Mouse (Mus musculus): ENCODE data around the gene Dll1.

The Dll1 gene

GRCm38 (mm10) chr17:15378413-15379109, 1.9 kb upstream of the Dll1 start:
- DNase-seq: no peak

DNA sequence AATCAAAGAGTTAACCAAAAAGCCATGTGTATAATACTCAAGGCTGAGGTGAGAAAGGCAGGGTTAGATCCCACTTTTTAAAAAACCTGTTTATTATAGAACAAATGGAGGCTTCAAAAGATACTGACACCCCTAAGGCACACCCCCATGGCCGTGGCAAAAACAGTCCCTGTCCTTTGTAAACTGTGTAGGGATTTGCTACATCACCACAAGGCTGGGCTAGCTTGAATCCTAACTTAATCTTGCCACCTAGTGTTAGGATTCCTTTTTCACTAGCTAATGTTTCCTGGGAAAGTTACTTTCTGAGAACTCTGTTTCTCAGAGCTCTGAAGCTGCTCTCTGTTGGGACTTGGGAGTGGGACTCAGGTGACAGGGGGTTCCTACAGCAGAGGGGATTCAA, 1.2 kb upstream of the Dll1 start:
- peak; percentile 63 for DNase-seq

DNA sequence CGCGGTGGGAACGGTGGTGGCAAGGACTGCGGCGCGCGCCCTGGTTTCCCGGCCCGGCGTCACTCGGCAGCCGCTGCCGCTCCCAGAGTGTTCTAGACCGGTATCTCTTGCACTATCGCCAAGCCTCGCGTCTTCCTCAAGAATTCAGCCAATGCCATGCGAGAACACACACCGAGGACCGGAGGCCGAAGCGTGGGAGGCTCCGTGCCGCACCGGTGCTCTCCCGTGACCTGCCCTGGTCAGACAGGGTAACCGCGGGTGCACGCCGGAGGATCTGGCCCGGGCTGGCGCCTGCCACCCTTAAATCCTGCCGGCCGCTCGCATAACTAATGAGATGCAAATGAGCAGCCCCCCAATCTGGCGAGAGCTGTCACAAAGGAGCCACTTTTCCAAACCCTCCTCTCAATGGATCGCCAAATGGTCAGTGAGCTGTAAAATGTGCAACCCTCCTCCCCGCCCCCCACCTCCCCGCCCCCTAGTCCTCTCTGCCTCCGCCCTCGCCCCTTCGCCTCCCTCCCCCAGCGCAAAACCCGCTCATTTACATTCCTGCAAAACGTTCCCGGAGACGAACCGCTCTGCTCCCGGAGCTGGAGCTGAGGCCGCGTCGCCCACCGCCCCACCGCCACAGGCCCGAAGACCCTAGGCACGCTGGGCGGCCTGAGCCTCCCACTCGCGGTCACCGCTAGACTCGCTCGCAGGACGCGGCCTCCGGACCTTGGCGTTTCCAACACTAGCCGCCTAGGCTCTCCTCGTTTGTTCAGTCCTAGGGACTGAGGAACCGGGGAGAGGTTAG, 775 bp downstream of the Dll1 start:
- peak; percentile 86 for DNase-seq

DNA sequence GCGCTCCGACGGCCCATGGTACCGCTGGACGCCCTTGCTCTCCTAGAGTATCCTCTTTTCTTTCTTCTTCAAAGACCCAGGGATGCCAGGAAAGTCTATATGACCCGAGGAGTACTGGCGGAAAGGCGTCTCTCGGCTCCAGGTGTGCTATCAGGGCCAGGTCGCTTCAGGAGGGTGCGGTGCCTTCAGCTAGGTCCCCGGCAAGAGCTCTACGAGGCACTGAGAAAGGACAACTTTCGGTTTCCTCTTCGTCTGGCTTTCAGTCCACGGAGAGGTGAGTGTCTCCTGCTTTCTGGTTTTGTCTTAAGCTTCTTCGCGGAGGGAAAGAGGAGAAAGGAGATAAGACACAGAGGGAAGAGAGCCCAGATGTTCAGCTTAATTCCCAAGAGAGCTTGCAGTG, 1.4 kb downstream of the Dll1 start:
- no peak for DNase-seq

DNA sequence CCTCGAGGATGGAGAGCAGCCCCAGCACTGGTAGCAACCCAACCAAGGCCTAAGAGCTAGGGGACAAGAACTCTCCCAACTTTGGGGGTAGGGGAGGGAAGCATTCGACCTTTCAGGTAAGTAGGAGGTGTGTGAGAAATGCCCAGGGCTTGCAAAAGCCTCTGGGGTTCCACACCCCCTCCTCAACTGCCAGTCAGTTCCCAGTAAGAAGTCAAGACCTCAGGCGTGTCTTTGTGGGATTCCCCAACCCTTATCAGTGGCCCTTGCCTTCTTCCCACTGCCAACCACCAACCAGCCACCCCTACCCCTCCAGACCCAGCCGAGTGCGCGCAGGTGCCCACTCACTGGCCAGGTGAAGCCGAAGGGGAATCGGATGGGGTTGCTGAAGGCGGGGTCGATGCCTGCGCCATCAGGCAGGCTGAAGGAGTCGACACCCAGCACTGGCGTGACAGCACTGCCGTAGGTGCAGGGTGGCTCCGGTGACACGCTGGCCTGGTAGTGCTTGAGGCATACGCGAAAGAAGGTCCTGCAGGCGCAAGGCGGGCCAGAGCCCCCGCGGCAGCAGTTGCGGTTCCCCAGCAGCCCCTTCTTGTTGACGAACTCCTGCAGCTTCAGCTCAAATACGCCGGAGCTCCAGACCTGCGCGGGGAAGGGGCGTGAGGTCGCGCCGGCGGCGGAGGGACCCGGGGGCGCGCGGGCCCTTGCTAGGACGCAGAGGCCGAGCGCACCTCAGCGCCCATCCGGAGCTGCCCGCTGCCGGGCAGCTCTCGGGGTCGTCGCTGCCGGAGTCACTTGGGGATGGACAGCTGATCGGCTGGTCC, 2.1 kb downstream of the Dll1 start:
- DNase-seq: peak; percentile 41

- no peak for DNase-seq
Measured at GRCm38 (mm10) chr17:15372931-15373652, 3.6 kb downstream of the Dll1 start.

DNA sequence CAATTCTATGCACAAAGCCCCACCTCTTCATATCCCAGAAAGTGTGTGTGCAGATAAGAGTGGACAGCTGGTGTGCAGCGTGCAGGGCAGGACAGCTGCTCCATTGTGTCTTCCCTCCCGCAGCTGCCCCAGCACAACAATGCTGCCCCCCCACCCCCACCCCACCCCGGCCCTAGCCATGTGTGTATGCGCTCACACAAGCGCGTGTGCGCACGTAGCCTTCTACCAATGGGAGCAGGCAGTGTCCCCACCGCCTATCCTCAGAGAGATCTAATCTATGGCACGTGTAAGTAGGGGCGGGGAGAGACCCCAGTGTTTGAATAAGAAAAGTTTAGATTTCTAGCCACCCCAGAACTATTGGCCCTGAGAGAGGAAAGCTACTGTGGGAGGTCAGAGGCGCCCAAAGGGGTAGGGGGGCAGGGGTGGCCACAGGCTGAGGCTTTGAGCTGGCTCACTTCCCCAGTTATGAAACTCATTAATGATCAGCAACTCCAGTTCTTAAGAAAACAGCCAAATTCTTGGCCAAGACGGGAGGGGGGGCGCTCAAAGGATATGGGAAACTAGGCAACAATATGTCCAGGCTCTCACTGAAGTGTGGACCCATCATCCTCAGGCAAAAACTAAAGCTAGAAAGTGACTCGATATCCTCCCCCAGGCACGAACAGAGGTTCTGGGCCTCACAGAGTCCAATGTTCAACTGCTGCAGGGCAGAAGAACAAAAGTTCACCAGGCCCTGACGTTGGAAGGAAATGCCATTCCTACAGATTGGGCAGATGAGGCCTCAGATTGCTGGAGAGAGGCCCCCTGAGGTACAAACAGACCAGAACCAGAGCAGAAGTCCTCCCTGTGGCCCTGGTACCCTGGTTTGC, 4.5 kb downstream of the Dll1 start:
- DNase-seq: no peak

DNA sequence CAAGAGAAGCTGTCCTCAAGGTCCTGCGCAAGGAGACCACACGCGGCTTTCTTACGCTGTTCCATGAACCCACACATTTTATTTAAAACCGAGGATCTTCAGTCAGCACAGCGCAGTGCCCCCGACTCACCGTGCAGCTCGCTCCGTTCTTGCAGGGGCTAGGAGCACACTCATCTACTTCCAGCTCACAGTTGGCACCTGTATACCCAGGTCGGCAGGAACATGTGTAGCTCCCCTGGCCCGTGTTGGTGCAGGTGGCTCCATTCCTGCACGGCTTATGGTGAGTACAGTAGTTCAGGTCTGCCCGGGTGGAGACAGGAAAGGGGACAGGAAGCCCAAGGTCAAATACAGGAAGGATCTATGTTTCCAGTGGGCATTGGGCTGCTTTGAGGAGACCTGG, 6.3 kb downstream of the Dll1 start:
- no peak for DNase-seq

DNA sequence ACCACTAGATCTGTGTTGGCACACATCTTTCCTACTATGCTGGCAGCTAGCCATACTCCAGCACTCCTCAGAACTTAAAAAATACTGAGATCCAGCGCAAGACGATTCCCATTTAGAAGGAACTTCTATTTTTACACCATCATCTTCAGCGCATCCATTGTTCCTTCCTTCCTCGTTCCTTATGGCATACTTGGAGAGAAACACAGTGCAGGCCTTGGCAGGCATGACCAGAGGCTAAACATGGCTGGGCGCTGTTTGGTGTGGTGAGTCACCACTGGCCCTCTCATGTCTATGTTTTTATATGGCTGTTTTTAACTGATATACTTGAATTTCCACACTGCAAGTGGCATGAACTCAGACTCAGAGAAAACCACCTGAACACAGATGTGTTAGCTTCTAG, 11.0 kb downstream of the Dll1 start:
- DNase-seq: no peak

- DNase-seq: no peak
Measured at GRCm38 (mm10) chr17:15363656-15364055, 13.0 kb downstream of the Dll1 start.

DNA sequence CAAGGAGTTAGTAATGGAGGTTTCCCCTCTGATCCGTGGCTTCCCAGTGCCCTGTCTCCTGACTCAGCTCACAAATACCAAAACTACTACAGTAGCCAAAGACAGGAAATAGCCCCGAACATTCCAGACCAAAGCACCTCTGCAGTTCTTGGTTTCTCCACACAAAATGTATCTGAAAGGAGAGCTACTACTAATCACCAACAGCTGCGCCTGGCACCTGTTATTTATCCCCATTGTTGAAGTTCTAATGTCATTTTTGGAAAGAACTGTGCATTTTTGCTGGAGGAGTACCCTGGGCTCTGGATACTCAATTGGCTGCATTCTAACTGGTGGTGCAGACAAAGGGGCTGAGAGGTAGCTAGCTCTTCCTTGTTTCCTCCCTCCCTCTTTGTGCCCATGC, 19.6 kb downstream of the Dll1 start:
- no peak for DNase-seq

GRCm38 (mm10) chr17:15356526-15356925, 20.1 kb downstream of the Dll1 start:
- no peak for DNase-seq

GRCm38 (mm10) chr17:15355072-15355471, 21.6 kb downstream of the Dll1 start:
- no peak for DNase-seq

DNA sequence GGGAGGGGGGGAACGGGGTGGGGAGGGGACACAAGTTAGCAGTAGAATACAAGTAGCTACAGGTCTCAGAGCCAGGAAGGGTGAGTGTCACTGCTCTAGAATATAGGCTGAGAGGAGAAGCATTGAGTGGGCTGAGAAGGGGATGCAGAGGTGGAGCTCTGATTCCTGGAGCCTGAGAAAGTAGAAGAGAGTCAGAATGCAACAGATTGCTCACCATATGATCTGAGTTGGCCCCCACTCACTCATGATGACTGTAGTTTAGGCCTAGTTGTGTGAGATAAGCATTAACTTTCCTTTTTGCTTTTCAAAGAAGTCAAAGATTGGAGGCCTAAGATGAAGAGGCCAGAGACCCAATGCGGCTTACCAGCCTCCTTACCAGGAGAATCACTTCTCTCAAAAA, 22.7 kb downstream of the Dll1 start:
- no peak for DNase-seq

GRCm38 (mm10) chr17:15352869-15353610, 23.6 kb downstream of the Dll1 start:
- DNase-seq: no peak

DNA sequence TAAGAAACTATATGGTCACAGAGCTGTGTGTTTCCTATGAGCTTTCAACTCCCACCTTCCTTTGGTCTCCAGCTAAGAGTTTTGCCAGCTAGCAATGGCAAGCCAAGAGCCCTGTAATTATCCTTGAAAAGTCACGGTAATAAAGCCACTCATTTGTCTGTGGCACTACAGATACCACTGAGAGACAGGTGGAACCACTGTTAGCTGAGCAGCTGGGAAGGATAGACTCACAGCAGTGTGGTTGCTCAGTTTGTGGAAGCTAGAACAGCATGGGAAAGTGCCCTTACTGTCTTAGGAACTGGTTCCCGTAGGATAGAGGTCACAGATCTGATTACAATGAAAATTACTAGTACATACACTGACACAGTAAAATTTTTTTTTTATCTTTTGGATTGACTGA, 26.5 kb downstream of the Dll1 start:
- DNase-seq: no peak

DNA sequence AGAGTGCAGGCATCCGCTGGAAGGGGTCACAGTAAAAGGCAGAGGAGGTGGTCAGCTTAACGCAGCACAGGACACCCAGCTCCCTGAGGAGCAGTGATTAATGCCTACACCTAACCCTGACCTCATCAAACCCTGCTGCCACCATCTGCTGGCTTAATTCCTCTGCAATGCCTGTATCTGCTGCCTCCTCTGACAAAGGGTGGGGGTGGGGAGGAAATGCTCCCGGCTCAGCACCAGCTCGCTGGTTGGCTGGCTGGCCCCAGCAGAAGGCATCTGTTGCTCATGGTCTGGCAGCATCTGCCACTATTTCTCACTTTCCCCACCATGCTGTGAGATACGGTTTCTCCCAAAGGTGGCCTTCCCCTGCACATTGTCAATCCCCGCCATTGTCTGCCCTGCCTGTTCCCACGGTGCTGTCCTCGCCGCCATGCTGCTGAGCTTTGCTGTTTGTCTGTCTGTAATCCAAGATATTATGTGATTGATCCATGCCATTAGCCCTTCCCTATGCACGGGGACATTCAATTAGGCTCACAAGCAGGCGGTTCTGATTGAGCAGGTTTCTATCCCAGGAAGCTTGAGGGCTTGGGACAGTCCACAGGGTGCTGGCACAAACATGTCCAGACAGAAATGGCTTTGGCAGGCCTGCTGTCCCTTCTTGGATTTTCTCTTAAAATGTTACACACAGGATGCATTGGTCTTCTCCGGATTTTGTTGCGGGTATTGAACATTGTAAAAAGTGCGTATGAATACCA, 33.4 kb downstream of the Dll1 start:
- DNase-seq: no peak

DNA sequence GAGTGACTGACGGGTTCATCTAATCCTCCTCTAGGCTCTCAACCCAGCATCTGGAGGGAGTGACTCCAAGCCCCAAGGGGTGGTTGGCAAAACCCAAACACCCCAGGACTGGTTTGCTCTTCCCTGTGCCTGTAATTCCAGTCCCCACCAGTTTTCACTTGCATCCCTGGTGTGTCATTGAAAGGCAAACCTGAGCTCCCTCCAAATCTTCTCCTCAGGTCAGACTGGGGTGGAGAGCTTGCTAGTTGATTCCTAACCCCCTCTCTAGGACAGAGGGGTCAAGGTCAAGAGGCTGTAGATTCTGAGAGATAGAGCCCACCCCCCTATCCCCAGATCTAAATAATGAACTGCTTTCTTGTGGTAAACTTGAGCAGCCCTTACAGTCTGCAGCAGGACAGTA, 38.8 kb downstream of the Dll1 start:
- no peak for DNase-seq

- no peak for DNase-seq
Measured at GRCm38 (mm10) chr17:15329740-15330318, 46.8 kb downstream of the Dll1 start.

DNA sequence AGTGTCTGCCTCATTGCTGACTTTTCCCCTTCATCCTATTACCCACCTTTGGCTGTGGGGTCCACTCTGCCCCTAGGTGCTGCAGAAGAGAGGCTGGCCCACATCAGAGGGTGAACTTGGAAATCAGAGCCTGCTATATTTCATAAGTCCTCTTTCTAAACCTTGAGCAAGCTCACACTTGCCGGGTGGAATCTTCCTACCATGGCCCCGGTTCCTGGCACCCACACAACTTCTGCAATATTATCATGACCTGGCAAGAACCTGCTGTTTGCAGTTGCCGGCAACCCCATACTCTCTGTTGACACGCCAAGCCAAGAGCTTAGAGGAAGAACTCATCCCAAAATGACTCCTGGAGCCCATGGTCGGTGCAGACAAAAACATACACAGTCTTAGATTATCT, 49.6 kb downstream of the Dll1 start:
- no peak for DNase-seq

Measured in kidney, postnatal 10 days (tissue).